Mouse (Mus musculus) midbrain, embryonic 14.5 days (tissue): ENCODE measurements around the gene Cys1. TPM values are rescaled to one million over a fixed set of nuclear protein-coding genes. Genes with fewer than 3 reads are reported as not detected.
"Not testable (repeated sequence)": the region's sequence is repeated elsewhere in the genome, so short reads cannot be mapped to it uniquely, and the experiment has no call there.

Experiments used
- ATAC-seq: fragments of 200-750 bp; cut with Nextera tagmentation; 2 replicates; pipeline ENCODE4 v1.8.0; 2017; ENCODE audit warnings: moderate number of reproducible peaks, moderate library complexity; ENCODE audit not compliant: low FRiP score, low TSS enrichment
- DNase-seq: peaks from one replicate; pipeline ENCODE4 v3.0.0-alpha.2; 2015
- H3K27ac ChIP-seq: fragments of 300-500 bp; sonication (generic); replicated peaks from 2 replicates; pipeline ENCODE4 v1.5.1; 2014; ENCODE audit warnings: mild to moderate bottlenecking, low read depth, low read length, moderate library complexity
- H3K27me3 ChIP-seq: fragments of 300-500 bp; sonication (generic); 2 replicates; pipeline ENCODE4 v1.6.1; 2014; ENCODE audit warnings: low read length, control low read depth, mixed read lengths; ENCODE audit not compliant: control insufficient read depth, insufficient read depth
- H3K36me3 ChIP-seq: fragments of 300-500 bp; sonication (generic); 2 replicates; pipeline ENCODE4 v1.6.1; 2014; ENCODE audit warnings: low read length, control low read depth; ENCODE audit not compliant: control insufficient read depth, insufficient read depth
- H3K4me1 ChIP-seq: fragments of 300-500 bp; sonication (generic); 2 replicates; pipeline ENCODE4 v1.6.1; 2014; ENCODE audit warnings: mild to moderate bottlenecking, antibody characterized with exemption, low read length, control low read depth; ENCODE audit not compliant: control insufficient read depth, insufficient read depth
- H3K4me2 ChIP-seq: fragments of 300-500 bp; sonication (generic); 2 replicates; pipeline ENCODE4 v1.6.1; 2014; ENCODE audit warnings: mild to moderate bottlenecking, low read length, moderate library complexity
- H3K4me3 ChIP-seq: fragments of 300-500 bp; sonication (generic); replicated peaks from 2 replicates; pipeline ENCODE4 v1.5.1; 2014; ENCODE audit warnings: low read depth, low read length
- H3K9ac ChIP-seq: fragments of 300-500 bp; sonication (generic); replicated peaks from 2 replicates; pipeline ENCODE4 v1.6.1; 2014; ENCODE audit warnings: mild to moderate bottlenecking, low read length, moderate library complexity
- H3K9me3 ChIP-seq: fragments of 300-500 bp; sonication (generic); 2 replicates; pipeline ENCODE4 v1.6.1; 2016; ENCODE audit warnings: low read length, control low read depth, mixed read lengths; ENCODE audit not compliant: control insufficient read depth
- WGBS: fragments of 180-500 bp; shearing (Covaris S2); extraction: QIAGEN DNeasy Blood & Tissue Kit; methylation state at CpG from one replicate; pipeline ENCODE4 v1.1.7; 2014; 5-methylcytosine and 5-hydroxymethylcytosine counted together
- polyA plus RNA-seq: library from polyadenylated mRNA; unstranded; fragments of >200 nt; fragmentation: Nextera tagmentation; extraction: Ambion mirVana; gene quantifications from 2 replicates; pipeline ENCODE4 v1.2.1, GENCODE M21; 2014

Gene Cys1
- polyA plus RNA-seq, 1 experiment from 2014 or later, result 1.8 TPM

- Histone ChIP-seq H3K9me3 (no peaks in the 10 kb centered on the region), H3K4me3 (no peak overlapping the region), H3K4me2 (no peak overlapping the region), H3K27ac (no peak overlapping the region), H3K9ac (no peak overlapping the region), H3K4me1 (peaks cover 4% of the 10 kb centered on the region; the same call in 1 of the 2 replicates), H3K36me3 (no peaks in the 10 kb centered on the region), H3K27me3 (no peaks in the 10 kb centered on the region)
- 85% methylated on average over 6 of the region's 6 CpGs for WGBS
- DNase-seq, result no peak
- no peak for ATAC-seq
Observed at GRCm38 (mm10) chr12:24645901-24646300, 35.7 kb downstream of the Cys1 start.

- Histone ChIP-seq H3K27me3 (no peaks in the 10 kb centered on the region), H3K9me3 (no peaks in the 10 kb centered on the region), H3K36me3 (no peaks in the 10 kb centered on the region), H3K9ac (no peak overlapping the region), H3K4me3 (no peak overlapping the region), H3K4me1 (no peaks in the 10 kb centered on the region), H3K27ac (no peak overlapping the region), H3K4me2 (no peak overlapping the region)
- ATAC-seq (no peak), DNase-seq (no peak)
- WGBS, result 33% methylated on average over 1 of the region's 1 CpGs
Observed at GRCm38 (mm10) chr12:24644125-24644571, 37.5 kb downstream of the Cys1 start.

GRCm38 (mm10) chr12:24642370-24642802 lies 39.2 kb downstream of the Cys1 start:
- Histone ChIP-seq H3K36me3 (no peaks in the 10 kb centered on the region), H3K4me3 (no peak overlapping the region), H3K27ac (no peak overlapping the region), H3K9ac (no peak overlapping the region), H3K27me3 (no peaks in the 10 kb centered on the region), H3K4me2 (no peak overlapping the region), H3K4me1 (no peaks in the 10 kb centered on the region), H3K9me3 (0 out of 2 replicates have a peak, but pooled peaks cover 2% of the 10 kb centered on the region)
- peak; percentile 53; the same call in 1 of the 2 replicates for ATAC-seq
- 49% methylated on average over 4 of the region's 4 CpGs for WGBS
- peak; percentile 60 for DNase-seq

- not testable (repeated sequence) for ATAC-seq, H3K27me3 ChIP-seq, H3K9me3 ChIP-seq, DNase-seq, H3K4me1 ChIP-seq, H3K9ac ChIP-seq, H3K36me3 ChIP-seq, H3K4me3 ChIP-seq, H3K4me2 ChIP-seq, H3K27ac ChIP-seq
- 97% methylated on average over 10 of the region's 10 CpGs for WGBS
Observed at GRCm38 (mm10) chr12:24638787-24639186, 42.8 kb downstream of the Cys1 start.

- Histone ChIP-seq H3K4me3 (no peak overlapping the region), H3K9ac (no peak overlapping the region), H3K36me3 (no peaks in the 10 kb centered on the region), H3K4me1 (no peaks in the 10 kb centered on the region), H3K4me2 (no peak overlapping the region), H3K27ac (no peak overlapping the region), H3K27me3 (no peaks in the 10 kb centered on the region), H3K9me3 (0 out of 2 replicates have a peak, but pooled peaks cover 4% of the 10 kb centered on the region)
- ATAC-seq (no peak), DNase-seq (no peak)
- 92% methylated on average over 3 of the region's 3 CpGs for WGBS
Observed at GRCm38 (mm10) chr12:24634648-24635047, 47.0 kb downstream of the Cys1 start.

GRCm38 (mm10) chr12:24634212-24634611 lies 47.4 kb downstream of the Cys1 start:
- H3K27ac ChIP-seq, result no peak overlapping the region
- H3K9me3 ChIP-seq, result 0 out of 2 replicates have a peak, but pooled peaks cover 4% of the 10 kb centered on the region
- no peak for ATAC-seq
- no peak overlapping the region for H3K4me3 ChIP-seq
- no peaks in the 10 kb centered on the region for H3K36me3 ChIP-seq
- H3K27me3 ChIP-seq, result no peaks in the 10 kb centered on the region
- H3K4me1 ChIP-seq, result no peaks in the 10 kb centered on the region
- no peak overlapping the region for H3K9ac ChIP-seq
- DNase-seq, result no peak
- H3K4me2 ChIP-seq, result no peak overlapping the region
- WGBS, result 89% methylated on average over 4 of the region's 4 CpGs

- H3K9ac ChIP-seq, result no peak overlapping the region
- no peaks in the 10 kb centered on the region for H3K36me3 ChIP-seq
- no peak overlapping the region for H3K4me2 ChIP-seq
- ATAC-seq (no peak), DNase-seq (no peak)
- H3K4me3 ChIP-seq, result no peak overlapping the region
- no peaks in the 10 kb centered on the region for H3K4me1 ChIP-seq
- no peaks in the 10 kb centered on the region for H3K27me3 ChIP-seq
- no peak overlapping the region for H3K27ac ChIP-seq
- WGBS, result 78% methylated on average over 1 of the region's 1 CpGs
- 0 out of 2 replicates have a peak, but pooled peaks cover 4% of the 10 kb centered on the region for H3K9me3 ChIP-seq
Observed at GRCm38 (mm10) chr12:24633753-24634191, 47.8 kb downstream of the Cys1 start.

- Histone ChIP-seq H3K27me3 (no peaks in the 10 kb centered on the region), H3K4me1 (no peaks in the 10 kb centered on the region), H3K9ac (no peak overlapping the region), H3K4me2 (no peak overlapping the region), H3K9me3 (0 out of 2 replicates have a peak, but pooled peaks cover 2% of the 10 kb centered on the region), H3K27ac (no peak overlapping the region), H3K4me3 (no peak overlapping the region), H3K36me3 (no peaks in the 10 kb centered on the region)
- ATAC-seq (no peak), DNase-seq (no peak)
- 63% methylated on average over 4 of the region's 4 CpGs for WGBS
Observed at GRCm38 (mm10) chr12:24632404-24632803, 49.2 kb downstream of the Cys1 start.

- WGBS, result 77% methylated on average over 1 of the region's 1 CpGs
- no peaks in the 10 kb centered on the region for H3K27me3 ChIP-seq
Observed at GRCm38 (mm10) chr12:24630220-24630619, 51.4 kb downstream of the Cys1 start.

More at GRCm38 (mm10) chr12:24630220-24630619, 51.4 kb downstream of the Cys1 start:
- ATAC-seq (no peak), DNase-seq (peak; percentile 47)
- no peaks in the 10 kb centered on the region for H3K9me3 ChIP-seq
- no peak overlapping the region for H3K4me3 ChIP-seq
- no peaks in the 10 kb centered on the region for H3K4me1 ChIP-seq
- no peak overlapping the region for H3K4me2 ChIP-seq
- H3K27ac ChIP-seq, result no peak overlapping the region
- H3K36me3 ChIP-seq, result no peaks in the 10 kb centered on the region
- no peak overlapping the region for H3K9ac ChIP-seq
